Mouse (Mus musculus): ENCODE results near the gene Ppp2r1b.
"Not testable (repeated sequence)": the region's sequence is repeated elsewhere in the genome, so short reads cannot be mapped to it uniquely, and the experiment has no call there.

The Ppp2r1b gene

GRCm38 (mm10) chr9:50845081-50845480, at the start of gene Ppp2r1b:
Gene Ppp2r1b (plus strand): TSS chr9:50845301.
- no peak for DNase-seq (ENCODE audit: low spot score)

- no peak for DNase-seq (ENCODE audit: low spot score)
Observed at GRCm38 (mm10) chr9:50796776-50797175, 48.3 kb upstream of the Ppp2r1b start.

GRCm38 (mm10) chr9:50797641-50798040, 47.5 kb upstream of the Ppp2r1b start:
- DNase-seq (ENCODE audit: low spot score) = no peak

GRCm38 (mm10) chr9:50798368-50798767, 46.7 kb upstream of the Ppp2r1b start:
- no peak for DNase-seq (ENCODE audit: low spot score)

- no peak for DNase-seq (ENCODE audit: low spot score)
Observed at GRCm38 (mm10) chr9:50800985-50801384, 44.1 kb upstream of the Ppp2r1b start.

- peak; percentile 23 for DNase-seq (ENCODE audit: low spot score)
Observed at GRCm38 (mm10) chr9:50803055-50803671, 41.9 kb upstream of the Ppp2r1b start.

GRCm38 (mm10) chr9:50808471-50808870, 36.6 kb upstream of the Ppp2r1b start:
- no peak for DNase-seq (ENCODE audit: low spot score)

GRCm38 (mm10) chr9:50809146-50809545, 36.0 kb upstream of the Ppp2r1b start:
- DNase-seq (ENCODE audit: low spot score) = no peak

GRCm38 (mm10) chr9:50811187-50811586, 33.9 kb upstream of the Ppp2r1b start:
- no peak for DNase-seq (ENCODE audit: low spot score)

GRCm38 (mm10) chr9:50811746-50812145, 33.4 kb upstream of the Ppp2r1b start:
- DNase-seq (ENCODE audit: low spot score) = no peak

- no peak for DNase-seq (ENCODE audit: low spot score)
Observed at GRCm38 (mm10) chr9:50813796-50814195, 31.3 kb upstream of the Ppp2r1b start.

GRCm38 (mm10) chr9:50815666-50816065, 29.4 kb upstream of the Ppp2r1b start:
- no peak for DNase-seq (ENCODE audit: low spot score)

- no peak for DNase-seq (ENCODE audit: low spot score)
Observed at GRCm38 (mm10) chr9:50816512-50816911, 28.6 kb upstream of the Ppp2r1b start.

- DNase-seq (ENCODE audit: low spot score) = no peak
Observed at GRCm38 (mm10) chr9:50818050-50818449, 27.1 kb upstream of the Ppp2r1b start.

- no peak for DNase-seq (ENCODE audit: low spot score)
Observed at GRCm38 (mm10) chr9:50819716-50820115, 25.4 kb upstream of the Ppp2r1b start.

- no peak for DNase-seq (ENCODE audit: low spot score)
Observed at GRCm38 (mm10) chr9:50821651-50822050, 23.4 kb upstream of the Ppp2r1b start.

GRCm38 (mm10) chr9:50822216-50822615, 22.9 kb upstream of the Ppp2r1b start:
- DNase-seq (ENCODE audit: low spot score) = no peak

- no peak for DNase-seq (ENCODE audit: low spot score)
Observed at GRCm38 (mm10) chr9:50823779-50824453, 21.2 kb upstream of the Ppp2r1b start.

- DNase-seq (ENCODE audit: low spot score) = no peak
Observed at GRCm38 (mm10) chr9:50831514-50831913, 13.6 kb upstream of the Ppp2r1b start.

- no peak for DNase-seq (ENCODE audit: low spot score)
Observed at GRCm38 (mm10) chr9:50832162-50832561, 12.9 kb upstream of the Ppp2r1b start.

GRCm38 (mm10) chr9:50832582-50832981, 12.5 kb upstream of the Ppp2r1b start:
- DNase-seq (ENCODE audit: low spot score) = not testable (repeated sequence)

GRCm38 (mm10) chr9:50833786-50834185, 11.3 kb upstream of the Ppp2r1b start:
- no peak for DNase-seq (ENCODE audit: low spot score)

GRCm38 (mm10) chr9:50835068-50835705, 9.9 kb upstream of the Ppp2r1b start:
- no peak for DNase-seq (ENCODE audit: low spot score)
